Mouse (Mus musculus): ENCODE measurements around the gene Zfp112. TPM values are rescaled to one million over a fixed set of nuclear protein-coding genes. Genes with fewer than 3 reads are reported as not detected.

Zfp112 gene
- total and polyA plus RNA-seq, 2 experiments from 2014 or later: 2.2 to 3.8 TPM

GRCm38 (mm10) chr7:24113001-24113400 is 887 bp downstream of the Zfp112 start:
- ATAC-seq (ENCODE audit: insufficient read depth, low read depth) (no peak), DNase-seq (ENCODE audit: low spot score) (peak; percentile 10)

DNA sequence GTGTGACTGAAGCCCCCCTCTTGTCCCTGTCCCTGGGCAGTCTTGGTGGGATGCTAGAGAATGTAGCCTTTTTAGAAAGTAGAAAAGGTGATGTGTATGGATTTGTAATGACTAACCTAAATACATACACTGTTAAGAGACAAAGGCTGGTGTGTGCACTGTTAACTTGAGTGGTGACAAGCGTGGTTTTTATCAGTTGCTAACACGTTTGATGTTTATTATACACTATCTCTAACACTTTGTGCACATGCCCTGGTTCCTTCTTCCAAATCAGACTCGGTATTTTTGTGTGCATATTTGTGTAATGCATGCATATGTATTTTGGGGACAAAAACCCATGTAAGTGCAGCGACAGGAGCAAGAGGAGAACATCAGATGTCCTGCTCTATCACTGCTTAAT is 4.5 kb downstream of the Zfp112 start:
- WGBS: 63% methylated on average over 4 of the region's 4 CpGs
- Histone ChIP-seq H3K36me3 (replicated peaks; ENCODE audit: control insufficient read depth, insufficient read depth, low read length) (no peaks in the 10 kb centered on the region), H3K27ac (ENCODE audit: low read depth) (no peak overlapping the region), H3K27me3 (ENCODE audit: control insufficient read depth, insufficient read depth, low read length) (no peaks in the 10 kb centered on the region), H3K4me3 (ENCODE audit: low read depth, low read length) (no peak overlapping the region), H3K4me2 (ENCODE audit: low read depth, low read length) (no peak overlapping the region), H3K4me1 (ENCODE audit: control insufficient read depth, insufficient read depth) (peaks cover 7% of the 10 kb centered on the region; the same call in 1 of the 2 replicates), H3K9ac (replicated peaks; ENCODE audit: low read depth, low read length) (no peak overlapping the region), H3K9me3 (replicated peaks; ENCODE audit: control insufficient read depth, low read length) (no peaks in the 10 kb centered on the region)
- DNase-seq (ENCODE audit: low spot score) (no peak), ATAC-seq (ENCODE audit: insufficient read depth, low read depth) (no peak)
- TF ChIP-seq EP300 (IDR thresholded peaks at IDR 0.05; ENCODE audit: low read depth): no peak
- no peak for TF ChIP-seq CTCF (IDR thresholded peaks at IDR 0.05; ENCODE audit: low read depth)

More at GRCm38 (mm10) chr7:24113001-24113400, 887 bp downstream of the Zfp112 start:
- peak overlapping the region; percentile 67 for H3K9ac ChIP-seq (replicated peaks; ENCODE audit: low read depth, low read length)
- WGBS: 18% methylated on average over 12 of the region's 12 CpGs
- peaks cover 14% of the 10 kb centered on the region; the same call in 1 of the 2 replicates for H3K9me3 ChIP-seq (replicated peaks; ENCODE audit: control insufficient read depth, low read length)
- H3K36me3 ChIP-seq (replicated peaks; ENCODE audit: control insufficient read depth, insufficient read depth, low read length): peaks cover 8% of the 10 kb centered on the region
- H3K27ac ChIP-seq (ENCODE audit: low read depth): peak overlapping the region; percentile 76
- H3K4me2 ChIP-seq (ENCODE audit: low read depth, low read length): peak overlapping the region; percentile 82
- peaks cover 7% of the 10 kb centered on the region; the same call in 1 of the 2 replicates for H3K4me1 ChIP-seq (ENCODE audit: control insufficient read depth, insufficient read depth)
- H3K27me3 ChIP-seq (ENCODE audit: control insufficient read depth, insufficient read depth, low read length): no peaks in the 10 kb centered on the region
- TF ChIP-seq EP300 (IDR thresholded peaks at IDR 0.05; ENCODE audit: low read depth) (no peak), CTCF (IDR thresholded peaks at IDR 0.05; ENCODE audit: low read depth) (no peak)
- peak overlapping the region; percentile 71 for H3K4me3 ChIP-seq (ENCODE audit: low read depth, low read length)

GRCm38 (mm10) chr7:24133425-24133995 is 21.4 kb downstream of the Zfp112 start:
- H3K27me3 ChIP-seq (ENCODE audit: control insufficient read depth, insufficient read depth, low read length): no peaks in the 10 kb centered on the region
- H3K4me3 ChIP-seq (ENCODE audit: low read depth, low read length): peak overlapping the region; percentile 85
- ATAC-seq (ENCODE audit: insufficient read depth, low read depth) (no peak; the same call in 1 of the 2 replicates), DNase-seq (ENCODE audit: low spot score) (no peak)
- peak overlapping the region; percentile 64 for H3K9ac ChIP-seq (replicated peaks; ENCODE audit: low read depth, low read length)
- H3K36me3 ChIP-seq (replicated peaks; ENCODE audit: control insufficient read depth, insufficient read depth, low read length): peaks cover 22% of the 10 kb centered on the region
- H3K27ac ChIP-seq (ENCODE audit: low read depth): no peak overlapping the region
- no peaks in the 10 kb centered on the region for H3K9me3 ChIP-seq (replicated peaks; ENCODE audit: control insufficient read depth, low read length)
- H3K4me2 ChIP-seq (ENCODE audit: low read depth, low read length): peak overlapping the region; percentile 70
- 14% methylated on average over 6 of the region's 6 CpGs for WGBS
- TF ChIP-seq EP300 (IDR thresholded peaks at IDR 0.05; ENCODE audit: low read depth) (no peak), CTCF (IDR thresholded peaks at IDR 0.05; ENCODE audit: low read depth) (no peak)
- H3K4me1 ChIP-seq (ENCODE audit: control insufficient read depth, insufficient read depth): peaks cover 14% of the 10 kb centered on the region

DNA sequence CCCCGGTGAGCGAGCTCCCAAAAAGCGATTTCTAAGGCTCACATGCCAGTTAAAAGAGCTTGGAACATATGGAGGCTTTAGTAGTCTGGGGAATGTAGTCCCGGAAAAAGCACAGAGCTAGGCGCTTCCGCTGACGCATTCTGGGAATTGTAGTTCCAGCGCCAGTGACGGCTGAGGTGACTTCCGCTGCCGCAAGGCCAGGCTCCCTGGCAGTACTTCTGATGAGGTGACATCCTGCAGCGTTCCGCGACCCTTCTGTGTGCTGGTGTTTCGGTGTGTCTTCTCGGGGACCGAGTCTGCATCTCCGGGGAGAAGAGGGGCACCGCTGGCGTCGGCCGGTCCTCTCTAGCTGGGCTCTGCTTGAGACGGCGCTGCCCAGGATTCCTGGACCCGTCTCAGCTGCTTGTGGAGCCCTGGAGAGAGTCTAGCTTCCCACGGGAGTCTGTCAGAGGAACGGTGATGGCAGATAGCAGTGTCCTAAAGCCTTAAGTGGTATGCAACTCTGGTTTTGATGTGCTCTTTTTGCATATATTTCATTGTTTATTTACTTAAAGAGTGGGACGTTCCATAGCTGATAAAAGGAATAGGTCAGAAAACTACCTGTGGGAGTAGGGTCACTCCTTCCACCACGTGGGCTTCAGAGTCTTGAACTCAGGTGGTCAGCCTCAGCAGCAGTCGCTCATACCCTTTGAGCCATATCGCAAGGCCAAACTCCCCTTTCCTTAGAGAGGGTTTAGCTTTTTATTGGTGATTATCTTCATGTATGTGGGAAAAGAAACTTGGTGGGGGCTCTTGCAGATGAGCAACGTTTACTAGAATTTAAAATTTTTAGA is 22.1 kb downstream of the Zfp112 start, which contains the start of gene Zfp235:
Gene Zfp235, plus strand, starts transcription at position 174 of the 833 bp plus-strand sequence.
- Histone ChIP-seq H3K4me1 (ENCODE audit: control insufficient read depth, insufficient read depth) (peaks cover 14% of the 10 kb centered on the region), H3K9me3 (replicated peaks; ENCODE audit: control insufficient read depth, low read length) (no peaks in the 10 kb centered on the region), H3K4me2 (ENCODE audit: low read depth, low read length) (peak within 1 kb of the TSS; percentile 70), H3K27ac (ENCODE audit: low read depth) (0 out of 2 replicates have a peak within 1 kb of the TSS, but pooled peaks have one; percentile 41), H3K4me3 (ENCODE audit: low read depth, low read length) (peak within 1 kb of the TSS; percentile 85), H3K27me3 (ENCODE audit: control insufficient read depth, insufficient read depth, low read length) (no peaks in the 10 kb centered on the region), H3K36me3 (replicated peaks; ENCODE audit: control insufficient read depth, insufficient read depth, low read length) (peaks cover 29% of the 10 kb centered on the region), H3K9ac (replicated peaks; ENCODE audit: low read depth, low read length) (peak within 1 kb of the TSS; percentile 64)
- ATAC-seq (ENCODE audit: insufficient read depth, low read depth) (peak; percentile 96), DNase-seq (ENCODE audit: low spot score) (peak; percentile 86)
- TF ChIP-seq CTCF (IDR thresholded peaks at IDR 0.05; ENCODE audit: low read depth) (no peak), EP300 (IDR thresholded peaks at IDR 0.05; ENCODE audit: low read depth) (no peak)
- WGBS: 3% methylated on average over 32 of the region's 32 CpGs

DNA sequence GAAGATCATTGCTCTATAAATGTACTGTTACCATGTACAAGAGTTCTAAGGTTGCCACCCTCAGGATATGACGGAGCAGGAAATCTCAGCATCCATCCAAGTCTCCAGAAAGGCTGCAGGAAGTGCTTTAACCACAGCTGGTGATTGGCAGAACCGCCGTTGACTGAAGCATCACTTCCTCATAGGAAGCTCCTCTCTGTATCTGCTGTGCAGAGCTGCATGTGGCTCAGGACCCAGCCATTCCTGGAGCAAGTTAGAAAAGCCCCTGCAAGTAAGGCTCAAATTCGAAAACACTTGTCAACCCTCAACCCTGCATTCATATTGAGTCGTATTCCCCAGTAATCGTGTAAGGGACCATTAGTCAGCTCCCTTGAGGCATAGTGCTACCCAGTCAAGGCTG is 30.5 kb downstream of the Zfp112 start:
- Histone ChIP-seq H3K4me1 (ENCODE audit: control insufficient read depth, insufficient read depth) (no peaks in the 10 kb centered on the region), H3K27me3 (ENCODE audit: control insufficient read depth, insufficient read depth, low read length) (no peaks in the 10 kb centered on the region), H3K4me2 (ENCODE audit: low read depth, low read length) (no peak overlapping the region), H3K9ac (replicated peaks; ENCODE audit: low read depth, low read length) (no peak overlapping the region), H3K4me3 (ENCODE audit: low read depth, low read length) (no peak overlapping the region), H3K36me3 (replicated peaks; ENCODE audit: control insufficient read depth, insufficient read depth, low read length) (peaks cover 41% of the 10 kb centered on the region), H3K9me3 (replicated peaks; ENCODE audit: control insufficient read depth, low read length) (no peaks in the 10 kb centered on the region), H3K27ac (ENCODE audit: low read depth) (no peak overlapping the region)
- DNase-seq (ENCODE audit: low spot score) (no peak), ATAC-seq (ENCODE audit: insufficient read depth, low read depth) (no peak)
- TF ChIP-seq CTCF (IDR thresholded peaks at IDR 0.05; ENCODE audit: low read depth) (no peak), EP300 (IDR thresholded peaks at IDR 0.05; ENCODE audit: low read depth) (no peak)
- WGBS: 83% methylated on average over 6 of the region's 6 CpGs

Data from heart, postnatal 0 days (tissue).